In the genomic region with DNA sequence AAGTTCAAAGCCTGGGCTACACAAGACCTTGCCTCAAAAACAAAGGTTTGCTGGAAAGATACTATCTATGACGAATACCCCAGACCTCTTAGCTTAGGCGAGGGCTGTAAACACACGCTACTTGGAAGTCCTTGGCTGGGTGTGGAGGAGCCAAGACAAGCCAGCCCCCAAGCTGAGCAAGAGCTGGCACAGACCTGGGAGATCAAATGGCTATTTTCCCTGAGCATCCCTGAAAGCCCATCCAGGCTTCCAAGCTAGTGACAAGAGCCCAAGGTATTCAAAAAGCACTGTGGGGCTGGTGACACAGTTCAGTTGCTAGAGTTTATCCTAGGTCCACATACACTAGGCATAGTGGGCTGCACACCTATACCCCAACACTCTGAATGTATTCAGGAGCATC, we compare ENCODE assay signal across 20 mouse cellular contexts. TPM values are rescaled to one million over a fixed set of nuclear protein-coding genes. Genes with fewer than 3 reads are reported as not detected.
DNase-seq lines count a peak whose midpoint lies in the region; ATAC-seq and TF ChIP-seq lines count a peak whose summit lies in the region.
"Had no signal": no experiment of that assay in that cellular context is flagged by ENCODE, and none has a peak within 500 bp of the region (broad histone marks: within the 10 kb centered on the region; RNA-seq: fewer than 3 reads in every experiment).

No protein-coding gene starts in this region.

- H3K36me3 ChIP-seq in liver, embryonic 11.5 days (ENCODE audit: control insufficient read depth, insufficient read depth, low read length), result no peaks in the 10 kb centered on the region
- no peaks in the 10 kb centered on the region; the same call in 1 of the 2 replicates for H3K36me3 ChIP-seq in liver, embryonic 15.5 days (replicated peaks)

- peak overlapping the region; percentile 92 for H3K4me2 ChIP-seq in liver, embryonic 11.5 days
- H3K4me2 ChIP-seq in liver, embryonic 15.5 days, result peak overlapping the region; percentile 99

- no peak for TF ChIP-seq POLR2A in bone marrow, adult 2 months (IDR thresholded peaks at IDR 0.05; ENCODE audit: borderline replicate concordance, control insufficient read depth, low read depth, low read length)

- ATAC-seq in liver, embryonic 11.5 days (replicated peaks; ENCODE audit: low FRiP score), result no peak
- ATAC-seq in liver, embryonic 15.5 days (ENCODE audit: insufficient read depth), result no peak
- ATAC-seq: CD4-positive, CD25-positive, alpha-beta regulatory T cell, adult 4 months; midbrain, embryonic 16.5 days had no signal

- no peak for DNase-seq in liver, embryonic 11.5 days (ENCODE audit: low spot score)
- no peak for DNase-seq in liver
- no peak for DNase-seq in cerebellum, adult 11-12 months
- no peak for DNase-seq in gastrocnemius, postnatal 4 days (ENCODE audit: low spot score in 2 of 2)
- DNase-seq in retina, embryonic 14.5 days (ENCODE audit: low spot score), result no peak
- DNase-seq: cerebellum, postnatal 25 days; gastrocnemius, postnatal 25 days; heart, postnatal 4 days; kidney, adult 8-10 months; kidney, postnatal 36 days; thymus, adult 2 months had no signal

- no peak for TF ChIP-seq CTCF in bone marrow, adult 2 months (IDR thresholded peaks at IDR 0.05; ENCODE audit: control insufficient read depth, insufficient read depth, low read length)

- H3K9ac ChIP-seq in liver, embryonic 11.5 days (ENCODE audit: low read depth, low read length), result no peak overlapping the region
- H3K9ac ChIP-seq in liver, embryonic 15.5 days, result 0 out of 2 replicates have a peak overlapping the region, but pooled peaks have one; percentile 95

- WGBS in liver, embryonic 11.5 days, result 83% methylated on average over 3 of the region's 3 CpGs
- WGBS in bone marrow, adult 2 months, result 89% methylated on average over 3 of the region's 3 CpGs
- 75% methylated on average over 3 of the region's 3 CpGs for WGBS in liver, embryonic 15.5 days (ENCODE audit: insufficient replicate concordance)

- H3K27me3 ChIP-seq in liver, embryonic 11.5 days (replicated peaks; ENCODE audit: control insufficient read depth, insufficient read depth, low read length), result no peaks in the 10 kb centered on the region
- no peaks in the 10 kb centered on the region for H3K27me3 ChIP-seq in liver, embryonic 15.5 days

- no peak overlapping the region for H3K4me3 ChIP-seq in liver, embryonic 11.5 days (ENCODE audit: low read depth, low read length)
- H3K4me3 ChIP-seq in bone marrow, adult 2 months (replicated peaks; ENCODE audit: control insufficient read depth, low read depth, low read length), result peak overlapping the region; percentile 40
- 0 out of 2 replicates have a peak overlapping the region, but pooled peaks have one; percentile 68 for H3K4me3 ChIP-seq in brown adipose tissue, adult 24 weeks (ENCODE audit: insufficient read depth, low read depth, low read length)
- peak overlapping the region; percentile 88; the same call in 1 of the 2 replicates for H3K4me3 ChIP-seq in liver, embryonic 15.5 days (replicated peaks)

- H3K4me1 ChIP-seq in liver, embryonic 11.5 days (replicated peaks; ENCODE audit: control insufficient read depth, insufficient read depth, low read length), result peaks cover 20% of the 10 kb centered on the region
- H3K4me1 ChIP-seq in bone marrow, adult 2 months (ENCODE audit: control insufficient read depth, insufficient read depth, low read length), result peaks cover 4% of the 10 kb centered on the region; the same call in 1 of the 2 replicates
- peaks cover 4% of the 10 kb centered on the region for H3K4me1 ChIP-seq in brown adipose tissue, adult 24 weeks (ENCODE audit: control insufficient read depth, insufficient read depth, insufficient read length, low read length)
- peaks cover 69% of the 10 kb centered on the region for H3K4me1 ChIP-seq in liver, embryonic 15.5 days (replicated peaks)

- H3K27ac ChIP-seq in liver, embryonic 11.5 days (ENCODE audit: low read depth, low read length), result no peak overlapping the region
- H3K27ac ChIP-seq in bone marrow, adult 2 months (ENCODE audit: control insufficient read depth, insufficient read depth, low read depth, low read length, poor library complexity), result no peak overlapping the region
- H3K27ac ChIP-seq in brown adipose tissue, adult 24 weeks (replicated peaks; ENCODE audit: low read depth, low read length), result peak overlapping the region; percentile 49; the same call in 1 of the 2 replicates
- H3K27ac ChIP-seq in liver, embryonic 15.5 days (replicated peaks), result peak overlapping the region; percentile 91; the same call in 1 of the 2 replicates

- H3K9me3 ChIP-seq in liver, embryonic 11.5 days (ENCODE audit: control insufficient read depth, low read length), result no peaks in the 10 kb centered on the region
- H3K9me3 ChIP-seq in liver, embryonic 15.5 days (replicated peaks), result no peaks in the 10 kb centered on the region
- H3K9me3 ChIP-seq: G1E had no signal

RNA-seq across cellular contexts. Expression of a gene that starts 2.9 kb away (rescaled TPM):
- 5.3 and 7.3 TPM in 2 replicates for polyA plus RNA-seq in liver, embryonic 11.5 days (2014; fragmentation: Nextera tagmentation; extraction: Ambion mirVana)
- polyA plus RNA-seq in bone marrow, adult 2 months (2011; ENCODE audit: insufficient read depth, insufficient read length, low replicate concordance, missing spikeins), result 16.7 and 27.9 TPM in 2 replicates
- polyA plus RNA-seq in brown adipose tissue, adult 24 weeks (2012; ENCODE audit: insufficient read depth, insufficient read length, missing spikeins), result 6.1 and 7.4 TPM in 2 replicates
- 1.6 and 1.9 TPM in 2 replicates for polyA plus RNA-seq in liver, embryonic 15.5 days (2015; fragmentation: Nextera tagmentation; extraction: Ambion mirVana)
- 10 to 100 TPM; 12.1 to 12.6 TPM for total RNA-seq in gastrocnemius, postnatal 4 days (2021)

RNA-seq across cellular contexts. Expression of a gene that starts 11.0 kb away (rescaled TPM):
- polyA plus RNA-seq in liver, embryonic 11.5 days (2014; fragmentation: Nextera tagmentation; extraction: Ambion mirVana), result not detected in 2 replicates
- polyA plus RNA-seq in bone marrow, adult 2 months (2011; ENCODE audit: insufficient read depth, insufficient read length, low replicate concordance, missing spikeins), result not detected in 2 replicates
- not detected in 2 replicates for polyA plus RNA-seq in brown adipose tissue, adult 24 weeks (2012; ENCODE audit: insufficient read depth, insufficient read length, missing spikeins)
- polyA plus RNA-seq in liver, embryonic 15.5 days (2015; fragmentation: Nextera tagmentation; extraction: Ambion mirVana), result not detected in 2 replicates
- under 1 TPM in 1 of 2 experiments, not detected in 1; 0.05 TPM for total RNA-seq in gastrocnemius, postnatal 4 days (2021)
- total RNA-seq: G1E; gastrocnemius, postnatal 25 days; heart, postnatal 4 days; liver, adult 2 months had no signal
- polyA plus RNA-seq: CD4-positive, CD25-positive, alpha-beta regulatory T cell, adult 4 months; forebrain, embryonic 11.5 days; G1E; heart, embryonic 11.5 days had no signal

RNA-seq across cellular contexts. Expression of a gene that starts 47.7 kb away (rescaled TPM):
- 167 and 174 TPM in 2 replicates for polyA plus RNA-seq in liver, embryonic 11.5 days (2014; fragmentation: Nextera tagmentation; extraction: Ambion mirVana)
- 90.4 and 126 TPM in 2 replicates for polyA plus RNA-seq in bone marrow, adult 2 months (2011; ENCODE audit: insufficient read depth, insufficient read length, low replicate concordance, missing spikeins)
- 132 and 141 TPM in 2 replicates for polyA plus RNA-seq in brown adipose tissue, adult 24 weeks (2012; ENCODE audit: insufficient read depth, insufficient read length, missing spikeins)
- polyA plus RNA-seq in liver, embryonic 15.5 days (2015; fragmentation: Nextera tagmentation; extraction: Ambion mirVana), result 159 and 169 TPM in 2 replicates
- 100 to 1,000 TPM; 141 to 153 TPM for total RNA-seq in gastrocnemius, postnatal 4 days (2021)

Comparison
In these comparisons a context has a peak if more than half of its experiments do, and no peak if none do; other contexts are left out.
1. H3K27ac ChIP-seq: peak in brown adipose tissue, adult 24 weeks (single experiment) and liver, embryonic 15.5 days (single experiment); none in liver, embryonic 11.5 days (single experiment) and bone marrow, adult 2 months (single experiment).